Mouse (Mus musculus): ENCODE results near the gene Anapc2. TPM values are rescaled to one million over a fixed set of nuclear protein-coding genes. Genes with fewer than 3 reads are reported as not detected.
A peak's percentile ranks its signal among the peaks of the same experiment; 100 is the strongest.

Gene Anapc2
- polyA plus RNA-seq, 1 experiment from 2014 or later = 137 TPM

DNA sequence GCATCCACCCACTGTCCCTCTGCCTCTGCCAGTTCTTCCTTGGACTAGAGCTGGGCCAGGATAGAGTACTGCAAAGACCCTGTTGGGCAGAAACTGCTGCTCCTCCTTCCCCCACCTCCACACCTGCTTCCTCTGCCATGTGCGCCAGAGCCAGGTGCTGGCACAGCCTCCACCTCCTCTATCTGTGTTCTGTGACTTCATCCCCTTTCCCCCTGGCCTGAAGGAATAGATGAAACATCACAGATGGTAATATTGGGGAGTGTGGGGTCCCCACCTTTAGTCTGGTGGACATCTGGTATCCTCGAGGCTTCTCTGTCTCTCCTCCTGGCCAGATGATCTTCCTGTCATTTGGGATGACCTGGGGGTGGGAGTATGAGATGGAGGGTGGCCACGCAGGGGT is 31.2 kb downstream of the Anapc2 start:
- peaks cover 4% of the 10 kb centered on the region; the same call in 1 of the 2 replicates for H3K27me3 ChIP-seq (replicated peaks; ENCODE audit: control insufficient read depth, insufficient read depth, low read length)
- H3K4me1 ChIP-seq (ENCODE audit: control insufficient read depth, insufficient read depth, low read depth, low read length) = peaks cover 12% of the 10 kb centered on the region
- no peak overlapping the region for H3K9ac ChIP-seq (ENCODE audit: low read depth, low read length)
- H3K36me3 ChIP-seq (ENCODE audit: control insufficient read depth, insufficient read depth, low read length) = peaks cover 8% of the 10 kb centered on the region
- H3K27ac ChIP-seq (ENCODE audit: low read depth, low read length) = no peak overlapping the region
- H3K4me2 ChIP-seq (ENCODE audit: low read length) = no peak overlapping the region
- 70% methylated on average over 3 of the region's 3 CpGs for WGBS
- ATAC-seq = no peak
- no peak overlapping the region for H3K4me3 ChIP-seq (ENCODE audit: low read length)
- no peaks in the 10 kb centered on the region for H3K9me3 ChIP-seq (ENCODE audit: control insufficient read depth, low read length)

DNA sequence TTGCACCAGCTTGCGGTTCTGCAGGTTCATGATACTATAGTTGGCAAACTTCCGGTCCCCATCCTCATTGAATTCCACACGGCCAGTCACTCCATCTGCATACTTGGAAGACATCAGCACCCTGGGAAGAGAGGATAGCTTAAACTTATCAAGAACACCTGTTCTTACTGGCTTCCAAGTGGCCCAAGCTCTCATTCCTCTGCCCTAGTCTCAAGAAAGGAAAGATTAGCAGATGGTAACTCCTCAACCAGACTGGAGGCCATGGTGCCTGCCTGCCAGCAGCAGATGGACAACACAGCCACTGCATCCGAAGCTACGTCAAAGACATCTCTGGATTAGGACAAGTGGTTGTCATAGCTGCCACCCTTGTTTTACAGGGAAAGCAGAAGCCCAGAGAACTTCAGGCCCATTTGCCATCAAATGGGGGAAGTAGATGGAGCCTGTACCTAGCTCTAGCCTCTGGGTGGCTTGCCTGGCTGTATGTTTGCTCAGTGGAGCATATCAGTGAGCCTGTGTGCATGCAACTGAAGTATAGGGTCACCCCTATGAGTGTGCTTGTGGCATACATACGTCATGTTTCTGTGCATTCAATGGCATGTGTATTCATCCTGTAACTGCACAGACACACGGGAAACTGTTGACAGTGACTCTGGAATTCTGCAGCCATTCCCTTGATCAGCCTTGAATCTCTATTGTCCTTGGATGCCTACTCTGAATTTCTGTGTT is 31.8 kb downstream of the Anapc2 start:
- peaks cover 14% of the 10 kb centered on the region for H3K36me3 ChIP-seq (ENCODE audit: control insufficient read depth, insufficient read depth, low read length)
- no peak overlapping the region for H3K27ac ChIP-seq (ENCODE audit: low read depth, low read length)
- H3K9me3 ChIP-seq (ENCODE audit: control insufficient read depth, low read length) = no peaks in the 10 kb centered on the region
- WGBS = 63% methylated on average over 7 of the region's 7 CpGs
- peaks cover 12% of the 10 kb centered on the region for H3K4me1 ChIP-seq (ENCODE audit: control insufficient read depth, insufficient read depth, low read depth, low read length)
- H3K4me2 ChIP-seq (ENCODE audit: low read length) = peak overlapping the region; percentile 69
- peaks cover 7% of the 10 kb centered on the region; the same call in 1 of the 2 replicates for H3K27me3 ChIP-seq (replicated peaks; ENCODE audit: control insufficient read depth, insufficient read depth, low read length)
- H3K4me3 ChIP-seq (ENCODE audit: low read length) = peak overlapping the region; percentile 43; the same call in 1 of the 2 replicates
- H3K9ac ChIP-seq (ENCODE audit: low read depth, low read length) = no peak overlapping the region
- 0 out of 2 replicates have a peak, but pooled peaks have one; percentile 15 for ATAC-seq

DNA sequence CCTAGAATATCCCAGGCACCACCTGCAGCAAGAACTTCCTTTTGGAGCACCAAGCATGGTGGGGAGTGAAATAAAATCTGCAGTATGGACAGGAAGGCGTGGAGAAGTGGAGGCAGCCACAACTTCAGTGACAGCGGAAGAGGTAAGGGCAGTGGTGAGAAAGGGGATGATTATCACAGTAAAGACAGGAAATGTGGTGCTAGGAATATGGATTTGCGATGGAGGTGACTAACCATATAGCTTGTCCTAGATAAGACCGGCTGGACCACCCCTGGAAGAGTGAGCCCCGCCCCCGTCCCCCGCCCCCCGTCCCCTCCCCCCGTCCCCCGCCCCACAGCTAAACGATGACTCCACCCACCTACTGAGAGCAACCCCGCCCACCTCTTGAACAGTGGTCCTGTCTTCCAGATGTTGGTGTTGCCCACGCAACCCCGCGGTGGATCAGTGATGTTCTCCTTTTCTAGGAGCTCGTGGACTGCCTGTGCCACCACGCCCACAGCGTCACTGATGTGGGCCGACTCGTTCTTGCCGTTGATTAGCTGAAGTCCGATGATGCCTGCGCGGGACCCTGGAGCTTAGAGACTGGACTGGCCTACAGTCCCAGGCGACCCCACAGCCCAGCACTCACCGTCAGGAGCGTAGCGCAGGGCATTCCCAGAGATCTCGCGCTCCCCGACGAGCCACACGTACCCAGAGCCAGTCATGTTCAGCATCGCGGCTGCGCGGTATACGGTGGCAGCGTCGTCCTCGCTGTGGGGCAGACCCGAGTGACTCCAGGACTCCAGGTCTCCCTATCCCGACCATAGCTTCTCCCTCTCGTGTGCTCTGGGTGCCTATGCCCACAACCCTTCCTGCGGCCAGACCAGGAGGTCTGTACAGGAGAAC is 32.6 kb downstream of the Anapc2 start:
- Histone ChIP-seq H3K4me1 (ENCODE audit: control insufficient read depth, insufficient read depth, low read depth, low read length) (peaks cover 12% of the 10 kb centered on the region), H3K9ac (ENCODE audit: low read depth, low read length) (peak overlapping the region; percentile 66), H3K27ac (ENCODE audit: low read depth, low read length) (peak overlapping the region; percentile 55), H3K9me3 (ENCODE audit: control insufficient read depth, low read length) (no peaks in the 10 kb centered on the region), H3K4me2 (ENCODE audit: low read length) (peak overlapping the region; percentile 69), H3K27me3 (replicated peaks; ENCODE audit: control insufficient read depth, insufficient read depth, low read length) (peaks cover 9% of the 10 kb centered on the region), H3K4me3 (ENCODE audit: low read length) (peak overlapping the region; percentile 43), H3K36me3 (ENCODE audit: control insufficient read depth, insufficient read depth, low read length) (peaks cover 16% of the 10 kb centered on the region)
- 5% methylated on average over 40 of the region's 45 CpGs for WGBS
- peak; percentile 80 for ATAC-seq

DNA sequence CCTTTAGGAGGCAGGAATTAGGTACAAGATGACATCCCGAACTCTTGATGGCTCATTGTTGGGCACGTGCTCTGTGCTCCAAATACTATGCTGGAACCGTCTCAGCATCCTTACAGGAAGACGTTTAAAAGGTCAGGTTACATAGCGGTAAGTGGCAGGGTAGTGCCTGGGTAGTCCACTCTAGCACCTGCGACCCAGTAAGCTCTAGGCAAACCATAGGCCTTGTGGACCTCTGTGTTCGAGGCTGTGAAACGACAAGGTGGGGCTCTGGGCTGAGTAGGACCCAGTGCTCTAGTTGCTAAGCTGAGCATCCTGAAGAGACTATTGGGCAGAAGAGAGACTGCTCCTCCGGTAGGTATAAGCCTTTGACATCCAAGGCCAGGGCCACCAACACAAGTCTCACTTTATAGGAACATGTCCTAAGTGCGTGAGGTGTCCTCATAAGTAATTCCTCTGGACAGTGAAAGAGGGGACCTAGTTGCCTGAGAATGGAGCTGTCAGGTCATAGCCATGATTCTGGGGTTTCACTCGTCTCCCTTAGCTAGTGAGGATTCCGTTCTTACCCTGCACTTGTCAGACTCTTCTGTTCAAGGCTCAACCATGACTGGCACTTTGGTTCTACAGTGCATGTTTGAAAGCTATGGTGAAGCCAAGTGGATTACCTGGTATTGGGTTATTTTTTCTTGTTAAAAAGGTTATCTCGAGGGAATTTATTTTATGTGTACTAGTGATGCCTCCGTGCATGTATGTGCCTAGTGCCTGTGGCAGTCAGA is 33.5 kb downstream of the Anapc2 start:
- Histone ChIP-seq H3K9me3 (ENCODE audit: control insufficient read depth, low read length) (no peaks in the 10 kb centered on the region), H3K27me3 (replicated peaks; ENCODE audit: control insufficient read depth, insufficient read depth, low read length) (peaks cover 15% of the 10 kb centered on the region), H3K36me3 (ENCODE audit: control insufficient read depth, insufficient read depth, low read length) (peaks cover 16% of the 10 kb centered on the region), H3K4me2 (ENCODE audit: low read length) (peak overlapping the region; percentile 69), H3K27ac (ENCODE audit: low read depth, low read length) (no peak overlapping the region), H3K9ac (ENCODE audit: low read depth, low read length) (peak overlapping the region; percentile 66), H3K4me1 (ENCODE audit: control insufficient read depth, insufficient read depth, low read depth, low read length) (peaks cover 12% of the 10 kb centered on the region), H3K4me3 (ENCODE audit: low read length) (peak overlapping the region; percentile 43)
- 52% methylated on average over 14 of the region's 14 CpGs for WGBS
- ATAC-seq = peak; percentile 15; the same call in 1 of the 2 replicates

DNA sequence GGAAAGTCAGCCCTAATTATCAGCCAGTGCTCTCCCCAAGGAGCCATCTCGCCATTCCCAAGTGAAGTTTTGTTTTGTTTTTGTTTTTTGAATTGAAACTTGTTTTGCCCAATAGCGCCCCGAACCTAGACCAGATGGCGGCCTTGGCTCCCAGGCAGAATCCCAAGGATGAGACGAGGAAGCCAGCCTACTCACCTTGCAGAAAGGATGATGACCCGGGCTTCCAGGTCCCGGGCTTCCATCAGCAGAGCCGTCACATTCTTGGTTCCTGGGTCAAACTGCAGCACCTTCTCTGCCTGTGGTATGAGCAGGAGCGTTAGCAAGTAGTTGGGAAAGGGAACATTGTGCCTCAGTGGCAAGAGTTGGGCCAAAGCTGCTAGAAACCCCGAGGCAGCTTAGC is 37.9 kb downstream of the Anapc2 start:
- 57% methylated on average over 10 of the region's 10 CpGs for WGBS

DNA sequence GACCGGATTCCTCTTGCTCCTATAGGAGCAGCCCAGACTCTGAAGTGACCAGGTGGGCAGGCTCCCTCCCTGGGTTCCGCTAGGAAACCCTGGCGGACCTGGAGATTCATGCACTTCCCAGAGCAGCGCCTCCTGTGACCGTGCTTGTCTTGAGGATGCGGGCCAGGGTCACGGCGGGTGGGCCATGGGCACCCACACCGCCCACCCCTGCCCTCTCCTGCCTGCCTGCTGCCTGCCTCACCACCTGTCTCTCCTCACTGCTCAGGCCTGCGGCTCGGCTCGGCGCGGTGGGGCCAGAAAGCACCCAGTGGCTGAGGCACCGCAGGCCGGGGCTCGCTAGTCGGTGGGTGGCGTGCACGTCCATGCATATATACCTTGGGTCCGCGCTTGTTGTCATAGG is 38.7 kb downstream of the Anapc2 start:
- Histone ChIP-seq H3K27me3 (replicated peaks; ENCODE audit: control insufficient read depth, insufficient read depth, low read length) (peaks cover 56% of the 10 kb centered on the region), H3K36me3 (ENCODE audit: control insufficient read depth, insufficient read depth, low read length) (peaks cover 29% of the 10 kb centered on the region), H3K4me3 (ENCODE audit: low read length) (no peak overlapping the region), H3K4me2 (ENCODE audit: low read length) (no peak overlapping the region), H3K9me3 (ENCODE audit: control insufficient read depth, low read length) (no peaks in the 10 kb centered on the region), H3K27ac (ENCODE audit: low read depth, low read length) (no peak overlapping the region), H3K9ac (ENCODE audit: low read depth, low read length) (no peak overlapping the region), H3K4me1 (ENCODE audit: control insufficient read depth, insufficient read depth, low read depth, low read length) (no peaks in the 10 kb centered on the region)
- ATAC-seq = no peak
- WGBS = 8% methylated on average over 22 of the region's 22 CpGs

More for the DNA sequence above, 37.9 kb downstream of the Anapc2 start:
- Histone ChIP-seq H3K4me1 (ENCODE audit: control insufficient read depth, insufficient read depth, low read depth, low read length) (peaks cover 6% of the 10 kb centered on the region), H3K27ac (ENCODE audit: low read depth, low read length) (no peak overlapping the region), H3K4me2 (ENCODE audit: low read length) (no peak overlapping the region), H3K9me3 (ENCODE audit: control insufficient read depth, low read length) (no peaks in the 10 kb centered on the region), H3K9ac (ENCODE audit: low read depth, low read length) (no peak overlapping the region), H3K4me3 (ENCODE audit: low read length) (no peak overlapping the region), H3K27me3 (replicated peaks; ENCODE audit: control insufficient read depth, insufficient read depth, low read length) (peaks cover 56% of the 10 kb centered on the region), H3K36me3 (ENCODE audit: control insufficient read depth, insufficient read depth, low read length) (peaks cover 29% of the 10 kb centered on the region)
- ATAC-seq = no peak

DNA sequence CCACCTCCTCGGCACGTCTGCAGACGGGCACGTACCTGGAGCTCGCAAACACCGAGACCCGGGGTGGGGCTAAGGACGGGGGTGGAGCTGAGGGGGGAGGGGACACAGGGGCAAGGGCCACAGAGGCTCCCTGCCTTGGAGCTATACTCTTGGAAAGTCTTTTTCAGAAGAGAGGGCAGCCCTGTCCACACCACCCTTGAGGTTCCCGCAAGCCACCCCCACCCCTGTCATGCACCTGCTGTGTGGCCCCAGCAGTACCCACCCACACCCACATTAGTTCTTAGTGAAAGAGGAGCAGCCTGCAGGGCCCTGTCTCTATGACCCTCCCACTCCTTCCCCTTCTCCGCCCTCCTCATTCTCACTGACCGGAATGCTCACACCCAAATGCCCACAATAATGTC is 39.2 kb downstream of the Anapc2 start:
- Histone ChIP-seq H3K27me3 (replicated peaks; ENCODE audit: control insufficient read depth, insufficient read depth, low read length) (peaks cover 56% of the 10 kb centered on the region), H3K4me2 (ENCODE audit: low read length) (no peak overlapping the region), H3K4me3 (ENCODE audit: low read length) (no peak overlapping the region), H3K27ac (ENCODE audit: low read depth, low read length) (no peak overlapping the region), H3K4me1 (ENCODE audit: control insufficient read depth, insufficient read depth, low read depth, low read length) (no peaks in the 10 kb centered on the region), H3K9me3 (ENCODE audit: control insufficient read depth, low read length) (no peaks in the 10 kb centered on the region), H3K9ac (ENCODE audit: low read depth, low read length) (no peak overlapping the region), H3K36me3 (ENCODE audit: control insufficient read depth, insufficient read depth, low read length) (peaks cover 29% of the 10 kb centered on the region)
- no peak for ATAC-seq
- WGBS = 12% methylated on average over 11 of the region's 11 CpGs

DNA sequence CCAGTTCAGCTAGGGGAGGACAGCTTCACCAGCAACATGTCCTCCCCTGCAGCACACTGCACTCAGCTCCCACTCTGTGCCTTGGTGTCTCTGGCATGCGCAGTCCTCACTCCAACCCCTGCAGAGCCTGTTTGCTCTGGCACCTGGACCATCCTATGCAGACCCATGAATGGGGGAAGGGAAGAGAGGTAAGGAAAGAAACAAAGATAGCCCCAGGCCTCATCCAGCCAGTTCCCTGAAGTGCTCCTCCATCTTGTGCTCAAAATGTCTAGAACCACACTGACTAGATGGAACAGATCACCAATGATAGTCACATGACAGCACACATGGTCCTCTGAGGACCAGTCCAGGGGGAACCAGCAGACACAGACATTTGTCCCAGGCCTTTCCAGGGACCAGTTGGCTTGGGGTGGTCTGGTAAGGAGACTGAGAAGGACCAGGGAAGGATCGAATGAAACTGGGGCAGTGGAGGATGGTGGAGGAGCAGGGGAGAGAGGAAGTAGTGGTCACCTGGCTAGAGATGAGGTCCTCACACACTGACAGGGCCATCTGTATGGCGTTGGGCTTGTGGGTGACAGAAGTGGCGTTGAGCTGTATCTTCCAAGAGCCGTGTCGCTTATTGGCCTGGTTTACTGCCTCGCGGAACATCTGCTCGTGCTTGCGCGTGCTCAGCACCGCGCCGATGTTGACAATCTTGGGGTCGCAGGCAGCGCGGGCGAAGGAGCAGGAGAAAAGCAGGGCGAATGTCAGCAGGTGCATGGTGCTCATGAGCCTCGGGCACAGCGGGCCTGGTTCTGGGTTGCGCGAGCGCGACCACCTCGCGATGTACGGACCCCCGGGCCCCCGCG is 46.1 kb downstream of the Anapc2 start:
- H3K4me3 ChIP-seq (ENCODE audit: low read length) = peak overlapping the region; percentile 60
- 0 out of 2 replicates have a peak, but pooled peaks cover 3% of the 10 kb centered on the region for H3K36me3 ChIP-seq (ENCODE audit: control insufficient read depth, insufficient read depth, low read length)
- peak; percentile 68 for ATAC-seq
- H3K4me1 ChIP-seq (ENCODE audit: control insufficient read depth, insufficient read depth, low read depth, low read length) = peaks cover 12% of the 10 kb centered on the region
- peak overlapping the region; percentile 89 for H3K27ac ChIP-seq (ENCODE audit: low read depth, low read length)
- H3K4me2 ChIP-seq (ENCODE audit: low read length) = peak overlapping the region; percentile 69
- peak overlapping the region; percentile 75 for H3K9ac ChIP-seq (ENCODE audit: low read depth, low read length)
- no peaks in the 10 kb centered on the region for H3K9me3 ChIP-seq (ENCODE audit: control insufficient read depth, low read length)
- H3K27me3 ChIP-seq (replicated peaks; ENCODE audit: control insufficient read depth, insufficient read depth, low read length) = peaks cover 15% of the 10 kb centered on the region
- 5% methylated on average over 31 of the region's 31 CpGs for WGBS

Data from hindbrain, embryonic 16.5 days (tissue).